Mouse (Mus musculus): Measurements from ENCODE around the gene Srcin1.

Srcin1 gene

DNA sequence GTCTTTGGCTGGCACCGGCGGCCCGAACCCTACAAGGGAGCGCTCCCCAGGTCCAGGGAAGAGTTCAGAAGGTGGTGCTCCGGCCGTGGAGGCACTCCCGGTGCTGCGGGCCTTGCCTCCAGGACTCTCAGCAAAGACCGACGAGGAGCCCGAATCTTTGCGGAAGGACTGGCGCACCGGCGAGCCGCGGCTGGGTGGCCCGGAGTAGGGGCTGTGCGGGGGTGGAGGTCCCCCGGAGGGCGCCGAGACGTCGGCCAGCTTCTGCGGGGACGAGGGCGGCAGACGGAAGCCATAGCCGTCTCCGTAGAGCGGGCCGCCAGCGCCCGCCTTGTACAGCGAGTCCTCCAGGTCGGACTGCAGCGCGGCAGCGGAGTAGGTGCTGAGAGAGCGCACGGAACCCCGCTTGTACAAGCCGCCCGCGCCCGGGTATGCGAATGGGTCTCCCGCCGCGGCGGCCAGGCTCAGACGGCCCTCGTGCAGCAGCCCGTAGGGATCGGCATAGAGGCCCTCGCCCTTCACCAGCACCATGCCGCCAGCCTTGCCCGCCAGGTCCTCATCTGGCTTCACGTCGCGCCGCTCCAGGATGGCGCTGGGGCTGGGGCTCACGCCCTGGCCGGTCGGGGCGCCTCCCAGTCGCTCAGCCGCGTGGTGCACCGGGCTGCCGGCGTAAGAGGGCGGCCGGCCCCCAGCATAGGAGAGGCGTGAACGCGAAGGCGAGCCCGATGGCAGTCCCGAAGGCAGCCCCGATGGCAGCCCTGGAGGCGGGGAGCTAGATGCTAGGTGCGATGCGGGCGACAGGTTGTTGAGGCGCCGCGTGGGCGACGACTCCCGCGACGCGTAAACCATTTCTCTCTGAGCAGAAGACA is 41.3 kb downstream of the Srcin1 start:
- DNase-seq (ENCODE audit: low spot score in 2 of 2), result no peak

DNA sequence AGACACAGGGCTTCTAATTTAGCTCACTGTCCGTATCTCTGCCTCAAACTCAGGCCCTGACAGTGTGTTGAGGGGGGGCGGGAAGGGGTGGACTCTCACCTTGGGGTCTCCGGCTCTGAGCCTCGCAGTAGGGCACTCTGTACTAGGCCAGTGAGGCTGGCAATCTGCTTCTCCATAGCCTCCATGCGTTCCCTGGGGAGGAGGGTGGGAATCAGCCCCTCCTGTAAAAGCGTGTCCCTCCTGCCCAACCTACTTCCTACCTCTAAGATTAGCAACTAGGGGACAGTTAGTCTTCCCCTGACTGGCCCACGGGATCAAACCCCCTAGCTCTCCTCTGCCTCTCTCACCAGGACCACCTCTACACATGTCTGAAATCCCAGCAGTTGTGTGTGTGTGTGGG is 42.3 kb downstream of the Srcin1 start:
- no peak for DNase-seq (ENCODE audit: low spot score in 2 of 2)

DNA sequence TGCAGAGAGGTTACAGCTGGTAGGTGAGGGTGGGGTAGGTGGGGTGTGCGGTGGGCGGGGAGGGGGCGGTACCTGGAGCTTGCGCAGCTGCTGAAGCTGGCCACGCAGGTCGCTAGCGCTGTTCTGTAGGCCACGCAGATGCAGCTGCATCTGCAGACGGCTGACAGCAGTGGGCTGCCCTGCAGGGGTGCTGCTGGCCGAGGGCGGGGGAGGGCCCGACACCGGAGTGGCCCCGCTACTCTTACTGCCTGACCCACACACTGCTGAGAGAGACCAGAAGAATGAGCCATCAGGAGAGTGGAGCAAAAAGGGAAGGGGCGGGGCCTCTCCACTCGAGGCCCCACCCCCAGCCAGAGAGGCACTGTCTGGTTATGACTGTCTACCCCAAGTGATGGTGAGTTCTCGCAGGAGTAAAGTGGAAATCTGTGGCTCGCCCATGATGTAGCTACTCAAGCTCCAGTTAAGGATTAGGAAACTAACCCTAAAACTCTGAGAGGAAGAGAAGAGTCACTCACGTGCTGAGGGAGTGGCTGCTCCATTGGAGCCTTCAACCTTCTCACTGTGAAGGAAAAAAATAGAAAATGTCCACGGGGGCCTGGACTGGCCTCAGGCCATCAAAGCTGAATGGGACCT is 42.9 kb downstream of the Srcin1 start:
- DNase-seq (ENCODE audit: low spot score in 2 of 2), result no peak

GRCm38 (mm10) chr11:97532354-97532753 is 43.6 kb downstream of the Srcin1 start:
- DNase-seq (ENCODE audit: low spot score in 2 of 2), result no peak

- DNase-seq (ENCODE audit: low spot score in 2 of 2), result peak; percentile 60 to 76
Observed at GRCm38 (mm10) chr11:97531381-97532260, 44.4 kb downstream of the Srcin1 start.

GRCm38 (mm10) chr11:97530961-97531360 is 45.0 kb downstream of the Srcin1 start:
- no peak for DNase-seq (ENCODE audit: low spot score in 2 of 2)

DNA sequence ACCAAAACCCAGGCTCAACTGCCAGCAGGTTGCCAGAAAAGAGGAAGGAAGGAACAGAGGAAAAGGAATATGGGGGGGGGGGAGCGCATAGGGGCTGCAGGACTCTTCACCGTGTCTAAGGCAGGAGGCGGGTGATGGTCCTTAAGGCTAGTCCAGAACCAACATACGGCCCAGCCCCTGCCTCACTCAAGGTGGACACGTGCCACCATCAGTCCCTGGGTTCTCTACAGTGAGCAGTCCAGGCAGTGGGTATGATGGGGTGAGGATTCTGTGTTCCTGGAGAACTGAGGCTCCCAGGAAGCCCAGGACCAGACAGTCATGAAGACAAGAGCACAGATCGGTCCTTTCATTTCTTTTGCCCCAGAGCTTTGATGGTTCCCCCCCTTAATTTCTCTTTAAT is 45.9 kb downstream of the Srcin1 start:
- no peak for DNase-seq (ENCODE audit: low spot score in 2 of 2)

DNA sequence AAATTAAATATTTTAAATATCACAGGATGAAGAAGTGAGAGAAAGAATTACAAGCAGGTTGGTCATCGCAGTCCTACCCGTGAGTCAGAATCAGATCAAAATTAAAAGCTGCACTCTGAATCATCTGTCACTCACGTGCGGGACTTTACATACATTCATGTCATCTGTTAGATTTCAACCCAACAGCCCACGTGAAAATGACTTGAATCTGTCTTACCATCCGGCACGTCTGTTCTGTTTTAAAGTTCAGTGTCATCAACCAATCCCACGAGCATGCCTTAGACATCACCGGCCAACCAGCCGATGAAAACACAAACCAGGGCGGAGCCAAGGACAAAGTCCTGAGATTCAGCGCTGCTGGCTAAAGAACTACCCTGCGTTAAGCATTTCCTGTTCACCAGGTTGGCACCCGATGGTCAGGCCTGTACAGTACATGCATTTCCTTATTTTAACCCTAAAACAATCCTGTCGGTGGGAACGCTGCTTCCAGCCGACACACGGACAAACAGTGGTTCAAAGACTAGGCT is 47.6 kb downstream of the Srcin1 start:
- DNase-seq (ENCODE audit: low spot score in 2 of 2), result no peak

DNA sequence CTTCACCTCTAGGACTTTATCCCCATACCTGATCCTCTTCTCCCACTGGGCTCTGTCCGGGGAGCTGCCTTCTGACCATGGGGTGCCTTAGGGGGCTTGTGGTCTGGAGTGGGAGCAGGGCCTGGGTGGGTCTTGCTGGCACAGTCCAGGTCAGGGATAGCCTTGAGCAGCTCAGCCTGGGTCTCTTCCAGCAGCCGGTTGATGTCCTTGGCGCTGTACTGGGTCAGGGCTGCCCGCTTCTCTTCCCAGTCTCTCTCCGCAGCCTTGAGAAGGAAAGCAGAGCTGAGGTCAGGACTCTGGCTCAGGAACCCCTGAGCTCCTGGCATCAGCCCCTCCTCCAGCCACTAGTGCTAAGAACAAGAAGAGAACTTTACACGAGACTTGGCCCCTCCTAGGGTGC is 50.7 kb downstream of the Srcin1 start:
- no peak for DNase-seq (ENCODE audit: low spot score in 2 of 2)

- no peak for DNase-seq (ENCODE audit: low spot score in 2 of 2)
Observed at GRCm38 (mm10) chr11:97524306-97524705, 51.7 kb downstream of the Srcin1 start.

- no peak for DNase-seq (ENCODE audit: low spot score in 2 of 2)
Observed at GRCm38 (mm10) chr11:97523827-97524261, 52.1 kb downstream of the Srcin1 start.

DNA sequence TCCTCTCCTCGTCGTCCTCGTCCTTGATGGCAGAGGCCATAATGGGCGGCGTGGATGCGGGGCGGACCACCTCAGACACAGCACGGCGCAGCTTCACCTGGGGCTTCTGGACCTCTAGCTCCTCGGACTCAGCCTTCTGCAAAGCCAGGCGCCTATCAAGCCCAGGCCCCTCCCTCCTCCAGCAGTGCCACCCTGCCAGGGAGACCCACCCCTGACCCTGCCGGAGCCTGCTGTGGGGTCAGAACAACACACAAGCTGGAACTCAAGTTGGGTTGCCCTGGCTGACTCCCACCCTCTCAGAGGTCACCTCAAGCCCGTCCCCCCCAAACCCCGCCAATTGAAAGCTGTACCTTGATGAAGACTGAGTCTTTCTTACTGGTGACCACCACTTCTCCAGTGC is 52.9 kb downstream of the Srcin1 start:
- DNase-seq (ENCODE audit: low spot score in 2 of 2), result no peak

GRCm38 (mm10) chr11:97521741-97522474 is 54.1 kb downstream of the Srcin1 start:
- DNase-seq (ENCODE audit: low spot score in 2 of 2), result no peak

- no peak for DNase-seq (ENCODE audit: low spot score in 2 of 2)
Observed at GRCm38 (mm10) chr11:97520541-97520940, 55.4 kb downstream of the Srcin1 start.

DNA sequence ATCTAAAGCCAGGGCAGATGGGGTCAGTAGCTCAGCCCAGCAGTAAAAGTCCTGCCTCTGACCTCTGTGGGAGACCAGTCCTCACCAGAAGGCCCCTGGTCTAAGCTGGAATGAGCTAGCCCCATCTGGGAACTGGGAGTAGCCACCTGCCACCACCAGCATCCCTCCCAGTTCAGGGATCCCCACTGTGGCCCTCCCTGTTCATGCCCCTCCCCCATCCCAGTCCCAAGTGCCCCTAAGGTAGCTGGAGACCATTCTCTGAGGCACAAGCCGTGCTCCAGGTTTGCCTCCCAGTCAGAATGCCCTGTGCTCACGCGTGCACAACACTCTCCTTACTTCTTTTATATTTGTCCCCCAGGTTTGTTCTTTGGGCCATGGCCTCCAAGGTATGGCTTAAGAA is 62.9 kb downstream of the Srcin1 start:
- DNase-seq (ENCODE audit: low spot score in 2 of 2), result no peak

DNA sequence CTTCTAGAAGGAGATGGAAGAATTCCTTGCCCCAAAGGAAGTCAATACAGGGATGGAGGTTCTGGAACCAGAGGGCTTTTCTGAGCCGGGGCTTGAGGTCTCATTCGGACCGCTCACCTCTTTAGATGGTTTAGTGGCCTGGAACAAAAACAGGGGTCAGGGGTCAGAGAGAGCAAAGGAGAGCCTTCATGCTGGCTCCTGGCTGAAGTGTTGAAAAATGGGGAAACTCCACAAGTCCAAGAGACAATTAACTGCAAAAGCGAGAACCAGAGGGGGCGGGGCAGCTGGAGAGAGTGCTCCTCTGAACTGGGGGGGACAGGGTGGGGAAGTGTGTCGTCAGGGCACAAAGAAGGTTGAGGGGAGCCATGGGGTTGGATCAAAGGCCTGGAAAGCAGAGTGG is 63.5 kb downstream of the Srcin1 start:
- no peak for DNase-seq (ENCODE audit: low spot score in 2 of 2)

DNA sequence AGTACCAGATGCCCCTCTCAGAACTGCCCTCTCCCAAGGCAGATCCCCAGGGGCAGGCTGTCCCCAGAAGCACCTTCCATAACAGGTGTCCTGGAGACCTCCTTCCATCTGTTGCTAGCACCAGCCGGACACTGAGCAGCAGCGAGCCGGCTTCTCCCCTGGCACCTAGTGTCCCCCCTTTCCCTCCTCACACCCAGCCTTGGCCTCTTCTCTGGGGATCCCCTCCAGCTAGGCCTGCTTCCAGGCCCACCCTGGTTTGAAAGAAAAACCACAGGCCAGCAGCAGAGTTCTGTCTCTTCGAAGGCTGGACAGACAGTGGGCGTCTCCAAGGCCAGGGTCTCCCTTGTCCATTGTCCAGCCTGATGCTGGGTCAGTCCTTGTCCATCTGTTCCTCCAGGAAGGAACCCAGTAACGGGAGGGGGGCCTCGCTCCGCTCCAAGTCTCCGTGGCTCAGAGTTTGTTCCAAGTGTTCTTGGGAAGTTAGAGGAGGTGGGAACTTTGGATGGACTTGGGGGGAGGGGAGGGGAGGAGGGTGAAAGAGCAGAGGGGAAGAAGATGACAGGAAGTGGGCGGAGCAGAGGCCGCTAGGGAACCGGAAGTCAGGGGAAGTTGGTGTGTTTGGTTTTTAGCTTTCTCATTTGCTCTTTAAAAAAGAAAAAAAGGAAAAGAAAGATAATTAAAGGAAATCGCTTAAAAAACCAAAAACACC is 64.2 kb downstream of the Srcin1 start:
- DNase-seq (ENCODE audit: low spot score in 2 of 2), result peak in 1 of 2 experiments; percentile 44

DNA sequence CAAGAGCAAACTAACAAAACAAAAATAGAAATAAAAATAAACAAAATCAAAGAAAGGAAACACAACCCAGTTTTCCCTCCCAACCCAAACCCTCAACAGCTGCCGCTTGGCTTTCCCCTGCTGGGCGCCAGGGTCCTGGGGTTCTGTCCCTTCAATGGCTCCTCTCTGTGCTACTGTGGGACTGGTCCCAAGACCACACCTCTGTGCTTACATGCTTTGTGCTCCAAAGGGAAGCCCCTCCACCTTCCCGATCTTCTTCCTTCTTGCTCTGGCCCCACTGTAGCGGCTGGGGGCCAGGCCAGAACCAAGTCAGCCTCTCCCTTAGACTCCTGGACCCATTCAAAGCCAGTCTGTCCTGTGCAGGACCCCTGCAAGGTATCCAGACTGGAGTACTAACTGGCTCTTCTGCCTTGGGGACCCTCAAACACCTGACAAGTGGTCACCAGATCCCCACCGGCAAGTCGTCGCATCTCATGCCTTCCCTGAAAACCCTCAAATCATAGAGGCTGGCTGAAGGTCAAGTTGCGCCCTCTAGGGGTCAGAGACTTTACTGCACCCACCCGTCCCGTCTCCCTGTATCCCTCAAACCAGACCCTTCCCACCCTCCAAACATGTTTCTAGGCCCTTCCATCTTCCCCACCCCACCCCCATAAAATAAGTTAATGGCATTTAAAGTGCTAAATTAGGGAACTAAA is 64.9 kb downstream of the Srcin1 start:
- DNase-seq (ENCODE audit: low spot score in 2 of 2), result peak; percentile 46 to 67

- no peak for DNase-seq (ENCODE audit: low spot score in 2 of 2)
Observed at GRCm38 (mm10) chr11:97509715-97510485, 66.1 kb downstream of the Srcin1 start.

All from spleen, postnatal 14 days (tissue).